Mouse (Mus musculus) CH12.LX (cell line): ENCODE results near the gene Serpinb8. TPM values are rescaled to one million over a fixed set of nuclear protein-coding genes. Genes with fewer than 3 reads are reported as not detected.

ENCODE experiments used
- DNase-seq: peaks from one replicate; pipeline ENCODE4 v3.0.0-alpha.2; 2013; ENCODE audit errors: extremely low read depth
- H3K27ac ChIP-seq: 2 replicates; pipeline ENCODE4 v1.5.1; 2012; ENCODE audit warnings: low read depth, mild to moderate bottlenecking, control low read depth, moderate library complexity; ENCODE audit not compliant: insufficient read depth
- H3K27me3 ChIP-seq: replicated peaks from 2 replicates; pipeline ENCODE3; 2012; ENCODE audit warnings: inconsistent platforms
- H3K36me3 ChIP-seq, 2 experiments: replicated peaks in 1 of 2; 2 replicates each; pipeline versions ENCODE3 to v1.6.1; 2012; ENCODE audit warnings: inconsistent platforms in 1 of 2, low read length in 1 of 2, mild to moderate bottlenecking in 1 of 2, mixed read lengths in 1 of 2, moderate library complexity in 1 of 2; ENCODE audit not compliant: control insufficient read depth in 1 of 2, insufficient read depth in 1 of 2
- H3K4me1 ChIP-seq, 2 experiments: 2 replicates each; pipeline ENCODE4 v1.6.1; 2012; ENCODE audit warnings: inconsistent platforms in 1 of 2, moderate library complexity in 1 of 2; ENCODE audit not compliant: insufficient read depth in 2 of 2, control insufficient read depth in 1 of 2
- H3K4me2 ChIP-seq: 2 replicates; pipeline ENCODE4 v1.6.1; 2012; ENCODE audit warnings: low read depth, mild to moderate bottlenecking, control low read depth; ENCODE audit not compliant: poor library complexity, insufficient read depth, severe bottlenecking
- H3K4me3 ChIP-seq, 3 experiments: fragments of 150-350 bp in 1 of 3; sonication (generic) in 1 of 3; replicated peaks in 1 of 3; 2 replicates each; pipeline versions ENCODE3 to v1.5.1; 2011 to 2012; ENCODE audit warnings: low read depth in 2 of 3, low read length in 2 of 3, mild to moderate bottlenecking in 2 of 3, moderate library complexity in 2 of 3, control low read depth in 1 of 3, improper control_type of control experiment in 1 of 3, inconsistent platforms in 1 of 3, mixed read lengths in 1 of 3; ENCODE audit not compliant: poor library complexity in 1 of 3
- H3K79me2 ChIP-seq: replicated peaks from 2 replicates; pipeline ENCODE4 v1.6.1; 2012; ENCODE audit warnings: mild to moderate bottlenecking, moderate library complexity; ENCODE audit not compliant: control insufficient read depth, poor library complexity, insufficient read depth, severe bottlenecking; ENCODE audit errors: extremely low read depth
- H3K9ac ChIP-seq: 2 replicates; pipeline ENCODE4 v1.6.1; 2012; ENCODE audit warnings: low read depth, mild to moderate bottlenecking, control low read depth, moderate library complexity; ENCODE audit not compliant: insufficient read depth
- H3K9me3 ChIP-seq: replicated peaks from 2 replicates; pipeline ENCODE3; 2012; ENCODE audit warnings: low read length, inconsistent platforms, mixed read lengths
- BHLHE40 ChIP-seq: IDR thresholded peaks from 2 replicates; pipeline ENCODE4 v1.6.1; 2011; ENCODE audit warnings: mild to moderate bottlenecking, low read depth, low read length, improper control_type of control experiment
- CHD1 ChIP-seq: IDR thresholded peaks from 2 replicates; pipeline ENCODE4 v1.6.1; 2012; ENCODE audit warnings: low read depth, low read length, improper control_type of control experiment, inconsistent platforms
- CTCF ChIP-seq, 2 experiments: IDR thresholded peaks in 1 of 2; conservative IDR thresholded peaks in 1 of 2; 2 replicates each; pipeline ENCODE4 v1.5.1; 2011 to 2012; ENCODE audit warnings: low read depth in 2 of 2, low read length in 2 of 2, improper control_type of control experiment in 1 of 2, inconsistent platforms in 1 of 2, mild to moderate bottlenecking in 1 of 2, moderate library complexity in 1 of 2
- MAX ChIP-seq: IDR thresholded peaks from 2 replicates; pipeline ENCODE4 v1.6.1; 2011; ENCODE audit warnings: low read length, improper control_type of control experiment
- MAZ ChIP-seq: IDR thresholded peaks from 2 replicates; pipeline ENCODE4 v1.6.1; 2012; ENCODE audit warnings: low read depth, mild to moderate bottlenecking, inconsistent platforms, low read length, improper control_type of control experiment, moderate library complexity
- MXI1 ChIP-seq: IDR thresholded peaks from 2 replicates; pipeline ENCODE4 v1.6.1; 2011; ENCODE audit warnings: mild to moderate bottlenecking, low read depth, low read length, improper control_type of control experiment
- MYC ChIP-seq: IDR thresholded peaks from 2 replicates; pipeline ENCODE4 v1.6.1; 2011; ENCODE audit warnings: low read depth, mild to moderate bottlenecking, improper control_type of control experiment, low read length
- NRF1 ChIP-seq: IDR thresholded peaks from 2 replicates; pipeline ENCODE4 v1.6.1; 2014; ENCODE audit warnings: low read depth, mild to moderate bottlenecking, inconsistent platforms, low read length, improper control_type of control experiment, moderate library complexity
- POLR2AphosphoS2 ChIP-seq: IDR thresholded peaks from 2 replicates; pipeline ENCODE4 v1.6.1; 2011; ENCODE audit warnings: low read depth, low read length, improper control_type of control experiment
- RAD21 ChIP-seq: IDR thresholded peaks from 2 replicates; pipeline ENCODE4 v1.6.1; 2011; ENCODE audit warnings: low read depth, mild to moderate bottlenecking, low read length, improper control_type of control experiment, moderate library complexity
- RCOR1 ChIP-seq: conservative IDR thresholded peaks from 2 replicates; pipeline ENCODE4 v1.6.1; 2012; ENCODE audit warnings: low read depth, mild to moderate bottlenecking, inconsistent platforms, low read length, improper control_type of control experiment
- USF1 ChIP-seq: IDR thresholded peaks from 2 replicates; pipeline ENCODE4 v1.6.1; 2014; ENCODE audit warnings: low read depth, mild to moderate bottlenecking, inconsistent platforms, low read length, improper control_type of control experiment
- USF2 ChIP-seq: conservative IDR thresholded peaks from 2 replicates; pipeline ENCODE4 v1.6.1; 2011; ENCODE audit warnings: low read depth, low read length, improper control_type of control experiment
- ZKSCAN1 ChIP-seq: IDR thresholded peaks from 2 replicates; pipeline ENCODE4 v1.6.1; 2012; ENCODE audit warnings: low read depth, inconsistent platforms, low read length, improper control_type of control experiment, borderline replicate concordance
- ZMIZ1 ChIP-seq: IDR thresholded peaks from 2 replicates; pipeline ENCODE4 v1.6.1; 2012; ENCODE audit warnings: low read depth, mild to moderate bottlenecking, inconsistent platforms, low read length, improper control_type of control experiment
- dilution Hi-C: fragments of 300-500 bp; cut with MboI; formaldehyde crosslinking; loops from 2 replicates; pipeline ENCODE4 v1.14.3; 2020; ENCODE audit warnings: low sequenced_read_pairs; ENCODE audit not compliant: extremely low pct_unique_long_range_greater_than_20kb, extremely low pct_ligation_motif_present
- in situ Hi-C: fragments of 300-500 bp; cut with MboI; formaldehyde crosslinking; loops from 3 replicates; pipeline ENCODE4 v1.14.3; 2019; ENCODE audit warnings: low sequenced_read_pairs, low pct_ligation_motif_present, low pct_unique_long_range_greater_than_20kb, mixed read lengths
- polyA plus RNA-seq: library from polyadenylated mRNA; unstranded; fragments of >175 nt; gene quantifications from 2 replicates; pipeline ENCODE4 v1.2.1, GENCODE M21; 2012; ENCODE audit warnings: low read depth; ENCODE audit not compliant: insufficient read length
- total RNA-seq, 2 experiments: library from RNA; depleted of rRNA; stranded (reverse); fragments of 300-350 nt in 1 of 2; fragments of >200 nt in 1 of 2; gene quantifications; 2 replicates each; pipeline ENCODE4 v1.2.3; 2012 to 2014

Gene Serpinb8
- total and polyA plus RNA-seq, 3 experiments: 2.3 to 15.1 (median 3.7) TPM

DNA sequence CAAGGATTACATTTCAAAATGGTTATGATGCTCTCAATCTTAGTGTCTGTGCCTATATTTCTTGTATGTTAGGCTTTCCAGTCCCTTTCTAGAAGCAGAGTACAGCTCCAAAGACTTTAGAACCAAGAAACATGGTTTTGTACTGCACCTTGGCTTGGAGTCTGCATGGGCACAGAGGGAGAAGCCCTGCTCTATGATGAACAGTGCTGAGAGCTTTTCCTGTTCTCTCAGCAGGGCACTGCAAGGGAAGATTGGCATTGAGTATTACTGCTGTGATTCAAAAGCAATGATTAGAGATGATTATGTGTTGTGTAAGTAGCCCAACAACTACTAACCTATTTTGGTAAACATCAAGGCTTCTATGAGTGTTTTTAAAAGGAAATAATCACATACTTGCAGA lies 1.6 kb upstream of the Serpinb8 start:
- Histone ChIP-seq H3K9me3 (no peaks in the 10 kb centered on the region), H3K27me3 (no peaks in the 10 kb centered on the region), H3K36me3 (no peaks in the 10 kb centered on the region), H3K4me2 (no peak overlapping the region), H3K79me2 (peaks cover 29% of the 10 kb centered on the region), H3K27ac (no peak overlapping the region), H3K4me3 (no peak overlapping the region), H3K4me1 (peaks cover 9 to 27% of the 10 kb centered on the region in 2 experiments), H3K9ac (no peak overlapping the region)
- no peak for DNase-seq
- in situ Hi-C loops: no loop called here
- no peak for TF ChIP-seq MYC
- no peak for TF ChIP-seq USF1
- TF ChIP-seq ZKSCAN1: no peak
- TF ChIP-seq RAD21: no peak
- TF ChIP-seq USF2: no peak
- no peak for TF ChIP-seq MXI1
- TF ChIP-seq ZMIZ1: no peak
- no peak for TF ChIP-seq POLR2AphosphoS2
- TF ChIP-seq RCOR1: no peak
- no peak for TF ChIP-seq MAZ
- no peak for TF ChIP-seq NRF1
- dilution Hi-C loops: no loop called here

DNA sequence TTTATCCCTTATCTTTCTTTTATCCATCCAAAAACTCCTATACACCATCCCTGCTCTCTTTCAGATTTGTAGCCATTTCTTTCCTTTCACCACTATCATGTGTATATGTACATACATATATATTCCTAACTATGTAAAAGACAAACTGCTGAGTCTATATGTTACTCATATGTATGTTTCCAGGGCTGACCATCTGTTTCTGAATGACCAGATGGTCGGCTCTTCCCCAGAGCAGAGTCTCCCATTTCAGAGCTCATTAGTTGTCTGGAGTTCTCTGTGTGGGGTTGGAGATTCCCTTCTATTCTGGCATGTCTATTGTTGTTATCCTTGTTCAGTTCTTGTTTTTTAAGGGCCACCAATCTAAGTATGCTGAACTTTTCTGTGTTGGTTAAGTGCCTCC lies 1.2 kb upstream of the Serpinb8 start:
- no peak overlapping the region for H3K9ac ChIP-seq
- no peak overlapping the region for H3K4me2 ChIP-seq
- in situ Hi-C loops: no loop called here
- H3K79me2 ChIP-seq: peaks cover 29% of the 10 kb centered on the region
- H3K4me1 ChIP-seq: peaks cover 9 to 23% of the 10 kb centered on the region in 2 experiments
- no peak overlapping the region for H3K27ac ChIP-seq
- no peaks in the 10 kb centered on the region for H3K27me3 ChIP-seq
- no peak for TF ChIP-seq CHD1
- TF ChIP-seq CTCF (conservative IDR thresholded peaks at IDR 0.05 in 1 of 2, IDR thresholded peaks at IDR 0.05 in 1 of 2; ENCODE audit: low read depth in 2 of 2, low read length in 2 of 2): no peak
- DNase-seq: no peak
- H3K9me3 ChIP-seq: no peaks in the 10 kb centered on the region
- no peak overlapping the region for H3K4me3 ChIP-seq
- dilution Hi-C loops: no loop called here
- no peaks in the 10 kb centered on the region for H3K36me3 ChIP-seq

DNA sequence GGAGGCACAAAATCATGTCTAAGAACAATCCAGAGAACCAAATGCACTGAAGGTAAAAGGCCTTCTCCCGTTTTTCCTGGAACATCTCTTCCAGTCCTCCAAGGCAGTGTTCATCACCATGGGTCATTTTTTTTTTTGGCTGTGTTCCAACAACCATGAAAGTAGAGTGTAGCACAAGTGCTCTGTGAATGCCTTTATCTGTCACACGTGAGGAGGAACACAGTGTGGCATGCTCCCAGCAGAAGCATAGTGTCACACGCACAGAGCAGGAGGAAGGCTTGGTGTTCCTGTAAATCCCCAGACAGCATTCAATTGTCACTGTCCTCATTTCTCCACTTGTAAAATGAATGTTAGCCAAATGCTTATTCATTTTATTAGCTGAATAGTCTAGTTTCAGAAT lies 2.8 kb downstream of the Serpinb8 start:
- H3K79me2 ChIP-seq: peaks cover 51% of the 10 kb centered on the region
- TF ChIP-seq BHLHE40: peak; percentile 78
- TF ChIP-seq MAX: no peak
- dilution Hi-C loops: no loop called here
- peak overlapping the region in 2 of 3 experiments; percentile 42 to 49 for H3K4me3 ChIP-seq
- H3K36me3 ChIP-seq: no peaks in the 10 kb centered on the region
- in situ Hi-C loops: loop anchor here (10.0 kb wide), 1 partner anchor 108 kb away; no protein-coding TSS in a partner anchor
- H3K9ac ChIP-seq: peak overlapping the region; percentile 85
- no peaks in the 10 kb centered on the region for H3K27me3 ChIP-seq
- H3K27ac ChIP-seq: peak overlapping the region; percentile 46; the same call in 1 of the 2 replicates
- peak overlapping the region; percentile 97 for H3K4me2 ChIP-seq
- DNase-seq: no peak
- H3K4me1 ChIP-seq: peaks cover 2 to 5% of the 10 kb centered on the region in 2 experiments; a peak in 2 of 4 replicates
- no peaks in the 10 kb centered on the region for H3K9me3 ChIP-seq
